Mouse (Mus musculus): Measurements from ENCODE around the gene Adamtsl2.
A peak's percentile ranks its signal among the peaks of the same experiment; 100 is the strongest.

Gene Adamtsl2

DNA sequence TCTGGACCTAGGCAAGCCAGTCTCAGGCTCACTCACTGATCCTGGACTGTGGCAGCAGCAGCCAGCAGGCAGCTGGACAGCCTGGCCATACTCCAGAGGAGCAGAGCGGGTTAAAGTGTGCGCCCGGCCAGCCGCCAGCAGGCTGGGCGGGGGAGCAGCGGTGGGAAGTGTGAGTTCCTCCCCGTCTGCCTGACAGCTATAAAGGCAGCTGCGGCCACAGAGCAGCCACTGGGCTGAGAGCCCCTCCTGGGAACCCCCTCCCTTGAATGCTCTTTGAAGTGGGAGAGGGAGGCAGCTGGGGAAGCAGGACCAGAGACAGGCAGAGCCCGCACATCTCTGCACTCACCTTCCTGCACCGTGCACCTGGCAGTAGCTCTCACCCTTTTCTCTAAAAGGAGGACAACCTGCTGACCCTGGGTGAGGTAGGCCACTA lies at the start of gene Adamtsl2:
Gene Adamtsl2, plus strand, starts transcription at position 228 of the 433 bp plus-strand sequence.
- peak; percentile 82 for DNase-seq (ENCODE audit: low spot score)

DNA sequence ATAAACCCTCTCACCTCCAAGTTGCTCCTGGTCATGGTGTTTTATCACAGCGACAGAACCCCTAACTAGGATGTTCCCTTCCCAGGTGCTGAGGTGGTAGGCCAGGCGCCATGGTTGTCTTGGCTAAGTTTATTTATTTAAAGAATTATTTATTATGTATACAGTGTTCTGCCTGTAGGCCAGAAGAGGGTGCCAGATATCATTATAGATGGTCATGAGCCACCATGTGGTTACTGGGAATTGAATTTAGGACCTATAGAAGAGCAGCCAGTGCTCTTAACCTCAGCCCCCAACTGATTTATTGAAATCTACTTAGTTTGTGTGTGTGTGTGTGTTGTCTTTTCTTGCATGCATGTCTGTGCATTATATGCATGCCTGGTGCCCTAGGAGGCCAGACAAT lies 46.8 kb upstream of the Adamtsl2 start:
- DNase-seq (ENCODE audit: low spot score) = no peak

DNA sequence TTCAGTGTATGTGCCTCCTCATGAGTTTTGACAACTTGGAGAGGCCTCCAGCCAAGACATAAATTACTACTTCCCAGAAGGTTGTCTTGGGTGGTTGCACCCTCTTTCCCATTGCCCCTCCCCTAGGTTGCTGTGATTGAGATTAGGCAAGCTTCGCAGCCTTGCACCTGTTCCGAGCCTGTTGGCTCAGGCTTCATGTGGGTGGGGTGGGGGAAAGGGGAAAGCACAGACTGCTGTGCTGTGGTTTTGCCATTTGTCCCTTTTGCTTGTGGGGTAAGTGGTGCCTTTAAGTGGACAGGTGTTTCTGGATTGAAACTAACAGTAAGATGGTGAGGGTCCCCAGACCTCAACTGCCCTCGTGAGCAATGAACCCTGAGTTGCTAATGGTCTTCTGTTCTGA lies 43.2 kb upstream of the Adamtsl2 start:
- no peak for DNase-seq (ENCODE audit: low spot score)

DNA sequence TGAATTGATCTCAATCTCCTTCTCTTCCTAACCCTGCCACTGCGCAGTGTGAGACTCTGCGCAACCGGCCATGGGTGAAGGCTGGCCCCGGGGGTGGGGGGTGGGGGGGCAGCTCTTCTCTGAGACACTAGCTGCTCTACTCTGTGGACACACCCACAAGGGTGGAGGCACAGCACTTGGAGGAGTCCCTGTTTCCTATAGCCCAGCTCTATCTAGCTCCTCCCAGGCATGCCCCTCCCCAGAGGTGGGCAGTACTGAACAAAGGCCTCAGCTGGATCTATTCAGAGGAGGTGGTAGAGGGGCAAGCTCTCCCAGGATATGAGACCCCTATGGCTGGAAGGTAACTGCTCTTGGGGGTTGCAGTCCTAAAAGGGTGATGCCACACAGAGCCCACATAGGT lies 42.2 kb upstream of the Adamtsl2 start:
- no peak for DNase-seq (ENCODE audit: low spot score)

DNA sequence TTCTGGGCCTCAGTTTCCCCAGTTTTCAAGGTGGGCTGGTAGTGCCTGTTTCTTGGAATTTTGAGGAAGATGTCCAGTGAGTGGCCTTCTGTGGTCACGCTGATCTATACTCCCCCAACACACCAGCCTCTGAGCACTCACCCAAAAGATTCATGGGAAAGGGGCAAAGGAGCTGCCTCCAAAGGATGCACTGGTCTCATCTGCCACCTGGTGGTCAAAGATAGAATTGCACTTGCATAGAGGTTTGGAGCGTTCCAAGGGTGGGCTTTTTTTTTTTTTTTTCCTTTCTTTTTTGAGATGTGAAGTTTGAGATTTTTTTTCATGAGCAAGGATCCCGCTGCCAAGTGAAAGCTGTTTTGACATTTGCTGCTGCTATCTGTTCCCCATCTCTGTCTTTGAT lies 40.6 kb upstream of the Adamtsl2 start:
- DNase-seq (ENCODE audit: low spot score) = no peak

DNA sequence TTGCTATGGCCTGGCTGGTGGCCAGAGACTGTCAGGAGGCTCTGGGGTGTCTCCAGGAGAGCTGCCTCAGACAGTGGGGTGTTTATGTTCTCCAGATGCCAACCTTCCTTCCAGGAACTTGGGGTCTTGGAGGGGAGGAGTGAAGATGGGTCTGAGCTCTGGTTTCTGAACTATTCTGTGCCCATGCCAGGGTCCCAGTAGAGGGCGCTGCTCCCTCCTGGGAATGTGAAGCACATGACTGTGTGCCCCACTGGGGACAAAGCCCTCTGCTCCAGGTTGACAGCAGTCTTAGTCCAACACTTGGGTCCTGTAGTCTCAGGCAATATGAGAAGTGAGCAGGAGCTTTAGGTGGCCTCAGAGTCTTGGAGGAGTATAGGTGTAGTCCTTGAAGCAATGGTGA lies 39.9 kb upstream of the Adamtsl2 start:
- DNase-seq (ENCODE audit: low spot score) = no peak

DNA sequence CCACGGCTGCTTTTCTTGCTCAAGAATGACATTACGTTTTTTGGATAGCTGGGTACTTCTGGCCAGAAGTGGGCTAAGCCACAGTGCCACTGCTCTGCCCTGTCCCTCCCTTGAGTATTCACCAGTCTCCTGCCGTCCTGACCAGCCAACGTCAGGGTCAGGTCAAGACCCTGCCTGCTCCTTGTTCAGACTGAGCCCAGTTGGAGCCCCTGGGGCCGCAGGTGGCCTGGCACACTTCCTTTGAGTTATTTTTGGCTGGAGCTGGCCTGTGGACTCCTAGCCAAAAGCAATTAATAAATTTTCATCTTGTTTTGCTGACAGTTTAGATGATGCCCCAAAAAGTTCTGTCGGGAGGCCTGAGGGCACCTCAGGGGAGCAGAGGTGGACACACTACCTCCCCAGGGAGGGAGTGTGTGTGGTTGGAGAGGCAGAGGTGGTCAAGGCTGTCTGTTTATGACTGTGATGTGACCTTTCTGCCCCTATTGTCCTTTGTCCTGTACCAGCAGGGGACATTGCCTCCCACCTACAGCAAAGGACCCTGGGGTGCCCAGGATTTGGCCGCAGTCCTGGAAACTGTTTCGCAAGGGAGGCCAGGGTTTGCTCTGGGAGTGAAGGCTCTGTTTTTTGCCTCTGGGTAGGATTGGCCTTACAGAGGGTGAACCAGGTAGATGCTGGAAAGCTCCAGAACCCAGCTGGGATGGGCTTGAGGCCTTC lies 36.9 kb upstream of the Adamtsl2 start:
- DNase-seq (ENCODE audit: low spot score) = no peak

DNA sequence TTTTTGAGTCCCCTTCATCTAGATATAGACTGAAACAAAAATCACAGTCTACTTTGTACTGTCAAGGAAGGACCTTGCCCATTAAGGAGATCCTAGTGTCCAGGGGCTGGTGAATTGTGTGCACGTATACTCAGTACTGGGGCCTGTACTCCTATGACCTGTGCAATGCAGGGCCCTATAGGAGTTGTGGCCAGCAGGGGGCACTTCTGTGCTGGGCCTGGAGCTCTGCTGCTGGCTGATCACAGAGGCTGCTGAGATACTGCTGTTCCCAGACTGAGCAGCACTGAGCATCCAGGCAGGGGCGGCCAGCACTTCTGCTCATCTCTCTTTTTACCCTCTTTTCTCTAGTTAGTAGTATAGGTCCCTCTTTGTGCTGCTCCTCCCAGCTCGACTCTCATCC lies 35.7 kb upstream of the Adamtsl2 start:
- DNase-seq (ENCODE audit: low spot score) = peak; percentile 86

DNA sequence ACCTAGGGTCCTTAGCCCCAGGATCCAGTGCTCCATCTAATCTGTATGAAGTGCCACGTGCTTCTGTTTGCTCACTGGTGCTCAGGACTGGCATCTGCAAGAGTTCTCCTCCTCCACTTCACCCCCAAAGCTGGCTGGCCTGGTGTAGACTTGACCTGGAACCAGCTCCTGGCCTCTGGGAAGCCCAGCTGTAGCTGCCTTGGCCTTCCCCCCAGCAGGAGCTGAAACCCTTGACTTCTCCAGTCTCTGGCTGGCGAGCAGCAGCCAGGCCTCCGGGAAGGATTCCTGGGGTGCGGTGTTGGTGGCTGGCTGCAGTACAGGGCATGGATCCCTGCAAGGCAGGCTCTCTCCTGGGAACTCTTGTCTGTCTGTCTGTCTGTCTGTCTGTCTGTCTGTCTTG lies 35.0 kb upstream of the Adamtsl2 start:
- no peak for DNase-seq (ENCODE audit: low spot score)

DNA sequence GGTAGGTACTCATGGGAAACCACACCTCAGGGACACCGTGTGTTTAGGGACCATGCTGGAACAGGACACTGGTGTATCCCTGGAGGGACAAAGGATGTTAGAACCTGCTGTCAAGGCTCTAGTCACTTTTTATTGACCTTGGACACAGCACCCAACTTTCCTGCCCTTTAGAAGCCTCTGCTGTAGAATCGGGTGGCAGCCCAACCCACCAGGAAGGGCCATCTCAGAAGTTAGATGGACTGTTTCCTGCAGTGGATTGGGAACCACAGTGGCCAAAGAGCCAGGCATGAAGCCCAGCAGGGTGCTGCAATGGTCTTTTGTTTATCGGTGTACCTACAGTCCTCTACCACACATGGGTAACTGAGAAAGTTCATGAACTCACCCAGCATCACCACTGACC lies 34.5 kb upstream of the Adamtsl2 start:
- DNase-seq (ENCODE audit: low spot score) = no peak

DNA sequence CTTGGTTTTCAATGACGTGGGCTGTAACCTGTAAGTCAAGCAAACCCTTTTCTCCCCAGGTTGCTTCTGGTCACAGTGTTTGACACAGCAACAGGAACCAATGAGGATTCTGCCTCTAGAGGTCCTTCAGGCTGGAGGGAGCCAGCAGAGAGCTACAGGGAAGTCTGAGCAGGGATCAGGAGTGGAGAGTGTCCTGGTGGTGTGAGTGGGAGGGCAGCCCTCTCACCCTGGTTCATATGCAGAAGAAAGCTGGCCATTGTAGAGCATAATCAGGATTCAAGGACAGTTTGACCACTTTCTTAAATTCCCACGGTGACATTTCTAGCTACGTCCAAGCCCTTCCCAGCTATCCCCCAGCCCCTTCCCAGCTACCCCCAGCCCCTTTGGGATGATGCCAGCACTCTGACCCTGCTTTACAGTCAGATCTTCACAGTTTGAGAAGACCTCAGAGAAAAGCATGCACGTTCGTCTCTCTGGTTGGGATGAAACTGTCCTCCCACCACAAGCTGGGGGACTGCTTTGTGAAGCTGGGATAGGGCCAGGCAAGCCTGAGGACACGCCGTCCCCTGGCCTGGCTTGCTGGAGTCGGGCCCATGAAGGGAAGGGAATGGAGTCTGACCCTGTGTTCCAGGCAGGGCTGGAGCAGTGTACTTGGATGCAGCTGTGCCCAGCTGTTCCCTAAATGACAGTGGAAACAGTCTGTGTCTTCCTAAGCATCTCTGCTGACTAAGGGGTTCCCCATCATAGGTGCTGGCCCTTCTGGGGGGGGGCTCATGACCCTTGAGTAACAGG lies 33.0 kb upstream of the Adamtsl2 start:
- peak; percentile 63 for DNase-seq (ENCODE audit: low spot score)

DNA sequence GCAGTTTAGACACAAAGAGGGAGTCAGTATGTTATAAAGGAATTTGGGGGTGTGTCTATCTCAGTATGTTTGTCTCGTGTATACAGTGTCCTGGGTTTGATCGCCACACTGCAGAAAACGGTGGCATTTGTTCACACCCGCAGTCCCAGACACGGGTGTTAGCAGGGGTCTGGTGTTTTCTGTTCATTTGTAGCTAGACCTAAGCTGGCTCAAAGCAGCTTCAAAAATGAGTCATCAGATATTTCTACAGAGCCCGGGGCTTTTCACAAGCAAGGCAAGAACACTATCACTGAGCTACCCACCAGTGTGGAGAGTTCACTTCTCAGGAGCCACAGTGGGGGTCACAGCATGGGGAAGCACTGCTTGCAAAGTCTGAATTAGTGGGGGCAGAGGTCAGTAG lies 29.8 kb upstream of the Adamtsl2 start:
- no peak for DNase-seq (ENCODE audit: low spot score)

DNA sequence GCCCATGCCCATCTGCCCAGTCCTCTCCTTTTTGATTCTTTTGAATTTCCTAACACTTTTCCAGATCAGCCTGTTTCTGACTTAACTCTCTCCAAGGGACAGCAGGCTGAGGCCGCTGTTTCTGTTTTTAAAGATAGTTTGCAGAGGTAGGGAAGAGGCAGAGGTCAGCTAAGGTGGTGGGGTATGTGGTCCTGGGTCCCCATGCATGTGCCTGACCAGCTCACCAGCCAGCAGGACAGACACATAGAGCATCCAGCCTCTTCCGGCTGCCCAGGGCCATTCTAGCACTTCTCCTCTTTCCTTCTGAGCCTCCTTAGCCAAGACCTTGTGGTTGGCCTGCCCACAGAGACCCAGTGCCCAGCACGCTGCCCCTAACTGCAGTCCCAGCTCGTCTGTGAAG lies 20.9 kb upstream of the Adamtsl2 start:
- DNase-seq (ENCODE audit: low spot score) = no peak

DNA sequence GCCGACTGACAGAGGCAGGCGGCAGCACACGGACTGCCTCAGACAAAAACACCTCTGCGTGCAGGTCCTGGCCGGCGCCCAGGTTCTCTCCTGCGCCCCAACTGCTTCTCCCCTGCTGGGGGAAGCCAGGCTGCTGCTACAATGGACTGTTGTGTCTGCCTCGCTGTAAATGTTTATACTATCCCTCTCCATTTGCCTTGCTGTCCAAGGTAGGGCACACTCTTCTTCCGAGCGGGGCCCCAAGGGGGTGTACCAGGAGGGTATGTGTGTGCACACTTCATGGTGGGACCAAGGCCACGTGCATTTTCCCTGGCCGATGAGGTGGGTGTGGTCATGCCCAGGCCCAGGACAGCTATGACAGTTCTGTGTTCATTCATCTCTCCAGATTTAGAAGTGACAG lies 20.4 kb upstream of the Adamtsl2 start:
- peak; percentile 55 for DNase-seq (ENCODE audit: low spot score)

DNA sequence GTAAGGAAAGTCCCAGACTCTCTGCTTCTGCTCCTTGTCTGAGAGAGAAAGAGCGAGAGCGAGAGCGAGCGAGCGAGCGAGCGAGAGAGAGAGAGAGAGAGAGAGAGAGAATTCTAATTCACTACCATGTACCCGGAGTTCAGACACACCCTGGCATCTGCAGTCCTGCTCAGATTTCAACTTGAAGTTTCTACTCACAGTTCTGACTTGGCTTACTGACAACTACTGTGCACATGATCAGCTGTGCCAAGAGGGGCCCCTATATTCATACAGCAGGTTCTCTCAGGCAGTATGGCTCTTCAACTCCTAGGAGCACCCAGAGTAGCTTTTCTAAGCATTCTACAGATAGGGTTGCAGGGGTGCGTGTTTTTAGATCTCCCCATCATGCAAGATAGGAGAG lies 20.0 kb upstream of the Adamtsl2 start:
- DNase-seq (ENCODE audit: low spot score) = no peak

DNA sequence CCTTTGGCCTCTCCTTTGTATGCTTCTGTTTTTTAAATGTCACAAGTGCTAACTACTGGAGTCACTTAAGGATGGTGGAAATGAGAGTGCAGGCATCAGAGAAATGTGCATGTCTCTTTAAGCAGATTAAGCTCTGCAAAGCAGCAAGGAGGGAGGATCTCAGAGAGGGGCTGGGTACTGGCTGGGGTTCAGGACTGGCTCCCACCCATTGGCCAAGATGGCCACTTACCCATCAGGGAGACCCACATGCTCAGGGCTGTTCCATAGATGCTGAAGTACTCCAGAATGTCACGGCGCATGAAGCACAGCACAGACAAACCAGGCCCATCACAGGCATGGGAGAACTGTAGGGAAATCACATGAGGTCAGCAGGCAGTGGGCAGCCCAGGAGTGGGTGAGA lies 12.1 kb upstream of the Adamtsl2 start:
- no peak for DNase-seq (ENCODE audit: low spot score)

DNA sequence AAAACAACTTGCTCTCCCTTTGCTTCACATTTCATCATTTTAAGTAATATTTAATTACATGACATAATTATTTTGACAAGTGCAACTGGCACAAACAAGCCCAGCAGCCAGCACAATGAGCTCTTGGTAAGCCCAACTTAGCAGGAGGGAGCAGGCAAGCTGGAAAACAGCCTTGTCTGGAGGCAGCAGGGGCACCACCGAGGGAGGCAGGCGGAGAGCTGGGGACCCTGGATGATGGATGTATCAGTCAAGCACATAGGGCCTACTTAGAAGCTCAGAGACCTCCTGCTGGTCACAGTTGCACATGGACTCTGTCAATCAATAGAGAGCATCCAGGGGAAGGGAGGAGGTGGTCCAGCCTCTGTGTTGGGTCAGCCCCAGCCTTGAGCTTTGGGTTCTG lies 11.2 kb upstream of the Adamtsl2 start:
- DNase-seq (ENCODE audit: low spot score) = no peak

DNA sequence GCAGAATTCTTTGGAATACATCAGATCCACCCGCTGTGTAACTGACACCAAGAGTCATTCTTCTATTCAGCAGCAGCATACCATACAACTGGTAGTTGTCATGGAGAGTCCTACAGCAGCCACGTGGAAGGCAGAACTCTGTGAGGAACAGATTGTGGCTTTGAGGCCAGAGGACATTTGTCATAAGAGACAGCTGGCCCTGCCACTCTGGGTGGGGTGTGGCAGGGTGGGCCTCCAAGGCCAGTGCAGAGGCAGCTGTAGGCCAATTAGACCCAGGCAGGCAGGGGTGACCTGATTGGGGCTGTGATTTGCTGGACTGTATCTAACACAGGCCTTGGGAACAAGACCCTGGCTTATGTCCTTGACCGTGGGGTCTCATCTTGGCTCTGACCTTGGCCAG lies 9.5 kb upstream of the Adamtsl2 start:
- DNase-seq (ENCODE audit: low spot score) = no peak

DNA sequence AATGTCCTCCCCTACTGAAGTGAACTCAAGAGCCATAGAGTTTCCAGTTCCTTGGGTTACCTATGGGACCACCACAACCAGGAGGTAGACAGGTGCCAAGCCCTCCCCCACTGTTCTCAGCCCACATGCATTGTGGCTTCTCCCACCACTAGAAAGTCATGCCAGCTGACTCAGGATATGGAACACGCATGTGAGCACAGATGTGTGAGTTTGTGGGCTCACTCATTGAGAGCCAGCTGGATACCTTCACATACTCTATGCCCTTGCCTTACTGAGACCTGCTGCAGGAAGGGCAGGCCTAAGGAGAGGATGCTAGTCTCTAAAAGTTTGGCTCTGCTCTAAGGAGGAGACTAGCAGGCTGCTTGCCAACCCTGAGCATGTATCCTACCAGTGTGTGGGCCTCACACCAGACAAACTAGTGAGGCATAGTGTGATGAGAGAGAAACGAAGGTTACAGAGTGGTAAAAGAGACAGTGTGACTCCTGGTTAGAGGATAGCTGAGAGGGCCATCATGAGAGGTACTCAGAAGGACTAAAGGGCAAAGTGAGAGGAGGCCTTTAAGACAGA lies 8.8 kb upstream of the Adamtsl2 start:
- DNase-seq (ENCODE audit: low spot score) = no peak

DNA sequence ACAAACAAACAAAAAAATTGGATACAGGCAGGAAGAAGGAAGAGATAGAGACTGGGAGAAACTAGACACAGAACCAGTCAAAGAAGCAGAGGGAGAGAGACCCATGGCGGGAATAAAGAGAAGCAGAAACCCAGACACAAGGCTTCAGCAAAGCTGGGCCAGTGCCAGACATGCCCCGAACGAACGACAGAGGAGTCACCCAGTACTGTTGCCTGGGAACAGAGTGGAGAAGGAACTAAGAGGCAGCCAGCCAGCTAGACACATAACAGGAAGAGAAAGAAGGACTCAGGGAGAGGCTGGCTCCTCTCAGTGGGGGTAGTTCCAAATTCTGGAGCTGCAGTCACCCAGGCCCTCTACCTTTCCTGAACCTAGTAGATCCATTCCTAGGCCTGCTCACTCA lies 8.0 kb upstream of the Adamtsl2 start:
- peak; percentile 74 for DNase-seq (ENCODE audit: low spot score)

DNA sequence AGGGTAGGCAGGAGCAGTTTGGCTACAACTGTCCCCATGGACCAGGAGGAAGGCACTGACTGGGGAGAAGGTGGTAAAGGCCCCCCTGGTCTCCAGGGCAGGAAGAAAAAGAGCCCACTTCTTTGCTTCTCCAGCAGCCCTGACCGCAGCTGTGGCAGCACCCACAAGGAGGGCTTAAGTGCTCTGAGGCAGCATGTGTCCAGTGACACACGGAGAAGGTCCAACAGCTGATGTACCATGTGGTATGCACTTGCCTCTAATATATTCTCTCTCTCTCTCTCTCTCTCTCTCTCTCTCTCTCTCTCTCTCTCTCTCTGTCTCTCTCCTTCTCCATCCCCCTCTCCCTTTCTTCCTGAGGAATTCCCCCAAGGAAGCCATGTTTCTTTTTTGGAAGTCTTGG lies 7.2 kb upstream of the Adamtsl2 start, which contains the start of gene Mymk:
Gene Mymk, minus strand, starts transcription at position 202 of the 400 bp plus-strand sequence.
- DNase-seq (ENCODE audit: low spot score) = no peak

DNA sequence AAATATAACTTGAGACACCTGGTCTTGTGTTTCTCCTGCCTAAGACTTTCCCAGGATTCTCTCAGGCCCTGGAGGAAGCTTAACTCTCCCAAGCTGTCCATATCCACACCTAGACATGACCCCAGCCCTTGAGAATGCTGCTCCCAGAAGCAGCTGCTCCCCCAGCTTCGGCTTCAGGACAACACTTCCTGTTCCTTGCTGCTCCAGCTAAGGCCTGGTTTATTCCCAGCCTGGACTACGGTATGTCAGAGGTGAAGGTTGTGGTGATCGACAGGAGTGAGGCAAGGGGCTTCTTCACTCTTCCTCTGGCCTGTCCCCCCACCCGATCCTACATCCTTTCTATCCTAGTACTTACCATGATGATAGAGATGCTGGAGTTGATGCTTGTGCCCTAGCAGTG lies 5.8 kb upstream of the Adamtsl2 start:
- DNase-seq (ENCODE audit: low spot score) = no peak

DNA sequence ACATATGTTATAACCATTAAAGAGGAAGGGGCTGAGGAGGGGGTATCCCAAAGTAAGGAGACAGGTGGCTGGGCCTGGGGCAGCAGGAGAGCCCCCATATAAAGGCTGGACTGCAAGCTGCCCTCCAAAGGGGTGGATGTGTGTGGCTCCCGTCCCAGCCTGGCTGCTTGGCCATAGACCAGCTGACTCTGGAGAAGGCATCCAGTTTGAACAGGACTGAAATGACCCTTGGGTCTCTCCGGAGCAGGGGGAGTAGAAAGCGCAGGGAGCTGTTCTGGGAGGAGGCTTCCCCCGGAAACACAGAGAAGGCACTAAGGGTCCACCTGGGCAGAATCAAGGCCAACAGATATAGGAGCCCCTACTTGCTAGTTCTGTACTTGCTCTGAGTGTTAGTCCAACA lies 4.4 kb upstream of the Adamtsl2 start:
- no peak for DNase-seq (ENCODE audit: low spot score)
